Mouse (Mus musculus) embryonic stem cell, embryonic (primary cell): Measurements from ENCODE around the gene Cdh23.

Source experiments
- CTCF ChIA-PET, 4 experiments: fragments of 300-600 bp in 2 of 4; fragments of 350-600 bp in 2 of 4; sonication (Branson Sonifier 250); formaldehyde crosslinking; loops; one replicate each; lab custom pipeline; 2022; ENCODE audit warnings: inconsistent platforms in 2 of 4; lab: Charles Lee
- POLR2A ChIA-PET, 4 experiments: fragments of 300-600 bp in 2 of 4; fragments of 350-600 bp in 2 of 4; sonication (Branson Sonifier 250); formaldehyde crosslinking; loops; one replicate each; lab custom pipeline; 2022; ENCODE audit warnings: antibody characterized with exemption in 4 of 4, inconsistent platforms in 1 of 4; lab: Charles Lee

The Cdh23 gene

DNA sequence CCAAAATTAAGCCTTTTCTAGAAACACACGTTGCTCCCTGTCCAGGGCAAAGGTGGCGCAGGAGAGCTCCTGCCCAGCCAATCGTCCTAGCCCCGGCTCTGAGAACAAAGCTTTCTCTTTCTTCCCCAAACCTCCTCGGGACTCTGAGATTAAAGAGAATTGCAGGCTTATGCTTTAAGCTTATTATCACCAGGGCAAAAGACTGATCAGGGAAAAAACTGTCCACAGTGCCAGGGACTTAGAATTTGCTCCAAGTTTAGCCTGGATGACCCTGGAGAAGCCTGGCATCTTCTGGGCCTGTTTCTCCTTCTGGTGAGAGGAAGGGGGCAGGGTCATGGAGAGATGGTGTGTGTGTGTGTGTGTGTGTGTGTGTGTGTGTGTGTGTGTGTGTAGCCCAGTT lies 434.8 kb downstream of the Cdh23 start:
- ChIA-PET CTCF (interaction anchor here in 2 of 4 experiments (0.6 to 1.1 kb wide), 4 partner anchors 10 to 1270 kb away, joined by 3 to 9 read pairs (median 4); no protein-coding TSS in a partner anchor), POLR2A (interaction anchor here in 3 of 4 experiments (0.6 to 2.4 kb wide), 6 partner anchors 9 to 736 kb away, joined by 3 to 21 read pairs (median 4); no protein-coding TSS in a partner anchor)

- ChIA-PET POLR2A (interaction anchor here in 3 of 4 experiments (0.5 to 2.4 kb wide), 8 partner anchors 8 to 362 kb away, joined by 3 to 21 read pairs (median 4); no protein-coding TSS in a partner anchor), CTCF (interaction anchor here in 1 of 4 experiments (1.0 to 1.1 kb wide), 2 partner anchors 9 to 14 kb away, joined by 3 to 5 read pairs; no protein-coding TSS in a partner anchor)
Measured at GRCm38 (mm10) chr10:60260557-60261294, 435.6 kb downstream of the Cdh23 start.

- ChIA-PET CTCF (interaction anchor here (0.5 to 2.8 kb wide), 14 partner anchors 11 to 363 kb away, joined by 3 to 17 read pairs (median 5); no protein-coding TSS in a partner anchor), POLR2A (interaction anchor here (0.6 to 2.2 kb wide), 33 partner anchors 10 to 570 kb away, joined by 3 to 15 read pairs (median 3); partner anchors contain the start of genes Psap (in 1 of the 4), Slc29a3 (in 1 of the 4) and Vsir (in 1 of the 4))
Measured at GRCm38 (mm10) chr10:60257261-60257825, 438.9 kb downstream of the Cdh23 start.

DNA sequence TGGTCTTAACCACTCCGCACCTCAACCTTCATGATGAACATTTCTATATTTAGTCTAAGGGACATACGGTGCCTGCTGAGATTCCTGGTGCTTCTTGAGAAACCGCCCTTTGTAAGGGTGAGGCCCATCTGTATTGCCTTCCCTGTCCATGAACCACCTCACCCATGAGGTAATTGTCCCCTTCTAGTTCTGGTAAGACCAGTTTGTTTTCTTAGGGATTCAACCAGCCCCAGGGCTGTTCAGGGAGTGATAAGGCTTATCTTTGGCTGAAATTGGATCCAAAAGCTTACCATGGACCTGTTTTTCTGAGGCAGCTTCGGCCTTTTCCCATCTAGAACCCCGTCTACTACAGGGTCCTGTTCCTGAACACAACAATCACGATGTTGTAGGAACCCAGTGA lies 440.2 kb downstream of the Cdh23 start:
- ChIA-PET CTCF (interaction anchor here in 1 of 4 experiments (2.8 kb wide), 1 partner anchor 12 kb away, joined by 14 read pairs; no protein-coding TSS in a partner anchor), POLR2A (interaction anchor here in 3 of 4 experiments (0.6 to 2.0 kb wide), 5 partner anchors 9 to 257 kb away, joined by 3 to 15 read pairs (median 3); no protein-coding TSS in a partner anchor)
